Mouse (Mus musculus) thymus, adult 18-20 months (tissue): ENCODE data around the gene Kif1c.
A peak's percentile ranks its signal among the peaks of the same experiment; 100 is the strongest.

Experiments
- DNase-seq, 2 experiments: peaks; one replicate each; pipeline ENCODE4 v3.0.0; 2022; ENCODE audit warnings: mixed read lengths in 2 of 2

Kif1c gene

GRCm38 (mm10) chr11:70699051-70699450 lies 1.3 kb upstream of the Kif1c start:
- no peak for DNase-seq

DNA sequence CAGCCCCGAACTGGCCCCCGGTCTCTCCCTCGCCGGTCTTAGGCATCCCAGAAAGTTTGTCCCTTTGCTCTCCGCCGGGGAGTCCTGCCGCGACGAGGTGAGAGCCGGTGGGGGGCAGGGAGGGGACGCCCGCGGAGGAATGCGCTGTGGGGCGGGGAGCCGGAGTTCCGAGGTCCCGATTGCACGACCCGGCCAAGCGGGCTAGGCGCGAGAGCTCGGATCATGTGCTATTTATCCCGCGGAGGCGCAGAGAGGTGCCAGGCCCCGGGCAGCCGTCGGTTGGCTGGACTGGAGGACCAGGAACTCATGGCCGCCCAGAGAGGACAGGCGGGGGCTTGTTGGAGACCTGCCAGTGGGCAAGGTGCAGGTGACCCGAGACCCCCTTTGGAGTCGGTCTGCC lies 265 bp downstream of the Kif1c start:
- DNase-seq, result peak; percentile 41 to 58

DNA sequence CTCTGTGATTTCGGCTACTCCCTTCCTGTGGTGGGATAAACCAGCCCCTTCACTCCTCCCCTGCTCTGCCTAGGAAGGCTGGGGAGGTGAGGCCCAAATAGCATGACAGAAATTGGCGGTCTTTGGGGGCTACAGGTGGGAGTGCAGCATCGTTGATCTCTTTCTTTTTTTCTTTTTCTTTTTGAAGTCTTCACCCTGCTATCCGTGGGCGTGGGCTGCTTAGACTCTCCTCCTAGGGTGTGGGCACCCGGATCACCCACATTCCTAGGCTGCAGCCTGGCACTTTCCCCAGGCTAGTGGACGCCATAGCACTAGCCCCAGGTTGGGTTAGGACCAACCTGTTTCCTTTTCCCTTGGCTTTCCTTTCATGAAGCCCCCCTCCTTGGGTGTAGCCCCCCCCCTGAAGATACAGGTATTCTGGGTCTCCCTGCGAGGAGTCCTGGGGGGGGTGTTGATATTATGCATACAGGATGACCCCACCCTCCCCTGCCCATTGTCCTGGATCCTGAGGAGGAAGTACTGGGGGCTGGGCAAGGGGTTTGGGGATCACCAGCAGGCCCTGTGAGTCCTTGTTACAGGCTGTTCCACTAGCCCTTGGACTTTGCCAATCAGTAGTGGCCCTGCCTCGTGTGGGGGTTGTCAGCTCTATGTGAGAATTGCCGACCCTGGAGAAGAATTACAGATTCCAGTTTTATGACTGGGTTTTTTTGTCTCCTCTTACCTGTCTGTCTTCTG lies 1.0 kb downstream of the Kif1c start:
- no peak for DNase-seq

GRCm38 (mm10) chr11:70701984-70702733 lies 1.8 kb downstream of the Kif1c start:
- DNase-seq, result no peak

DNA sequence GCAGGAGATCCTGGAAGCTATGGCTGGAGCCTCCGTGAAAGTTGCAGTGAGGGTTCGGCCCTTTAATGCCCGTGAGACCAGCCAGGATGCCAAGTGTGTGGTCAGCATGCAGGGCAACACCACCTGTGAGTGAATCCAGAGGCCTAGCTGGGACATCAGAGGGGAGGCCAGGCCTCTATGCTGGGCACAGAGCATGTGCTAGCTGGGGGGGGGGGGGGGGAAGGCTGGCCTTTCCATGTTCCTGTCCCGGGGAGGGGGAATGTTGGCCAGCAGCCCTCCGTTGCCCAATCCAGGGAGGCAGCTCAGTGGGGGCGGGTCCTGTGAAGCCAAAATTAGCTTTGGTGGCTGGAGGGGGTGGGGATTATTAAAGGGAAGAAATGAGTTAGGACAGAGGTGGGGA lies 2.4 kb downstream of the Kif1c start:
- no peak for DNase-seq

DNA sequence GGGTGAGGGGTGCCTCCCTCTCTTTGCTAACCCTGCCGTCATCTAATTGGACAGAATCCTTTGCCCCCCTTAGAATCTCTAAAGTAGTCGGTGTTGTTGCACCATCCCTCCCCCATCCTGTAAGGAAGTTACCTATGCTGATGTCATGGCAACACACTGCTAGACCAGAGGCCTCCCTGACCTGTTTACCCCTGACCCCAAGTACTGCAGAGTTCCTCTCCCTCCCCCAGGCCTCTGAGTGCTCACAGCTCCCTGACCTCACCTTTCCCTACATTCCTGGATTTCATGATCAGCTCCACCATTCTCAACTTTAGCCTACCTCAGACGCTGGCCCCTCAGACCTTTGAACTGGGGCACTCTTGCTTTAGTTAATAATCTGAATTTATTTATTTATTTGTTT lies 5.8 kb downstream of the Kif1c start:
- DNase-seq, result no peak

DNA sequence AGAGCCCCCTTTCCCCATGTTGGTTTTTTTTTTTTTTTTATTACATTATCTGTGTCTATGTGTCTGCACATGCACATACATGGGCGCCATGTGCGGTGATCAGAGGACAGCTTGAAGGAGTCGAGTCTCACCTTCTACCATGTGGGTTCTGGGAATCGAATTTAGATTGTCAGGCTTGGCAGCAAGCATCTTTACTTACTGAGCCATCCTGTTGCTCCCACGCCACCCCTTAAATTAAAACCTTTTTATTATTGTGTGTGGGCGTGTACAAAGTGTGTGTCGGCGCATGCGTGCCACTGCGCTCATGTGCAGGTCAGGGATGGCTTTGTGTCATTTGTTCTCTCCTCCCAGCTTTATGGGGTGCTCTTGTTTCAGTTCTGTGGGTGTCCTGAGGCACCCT lies 10.7 kb downstream of the Kif1c start:
- DNase-seq, result no peak

GRCm38 (mm10) chr11:70713222-70713621 lies 12.9 kb downstream of the Kif1c start:
- no peak for DNase-seq

DNA sequence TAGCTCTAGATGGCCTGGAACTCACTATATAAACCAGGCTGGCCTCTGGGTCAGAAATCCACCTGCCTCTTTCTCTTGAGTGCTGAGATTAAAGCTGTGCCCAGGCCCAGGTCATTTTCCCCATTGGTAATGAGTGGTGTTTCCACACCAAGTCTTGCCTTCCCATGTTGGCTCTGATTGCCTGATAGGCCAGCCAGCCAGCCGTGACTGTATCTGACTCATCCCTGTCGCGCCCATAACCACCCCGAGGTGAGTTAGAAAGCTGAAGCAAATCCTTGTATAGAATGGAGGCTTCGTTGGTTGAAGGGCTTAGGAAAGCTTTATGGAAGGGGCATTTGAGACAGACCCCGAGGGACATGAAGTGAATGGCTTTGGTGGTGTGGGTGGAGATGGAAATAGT lies 15.5 kb downstream of the Kif1c start:
- no peak for DNase-seq

DNA sequence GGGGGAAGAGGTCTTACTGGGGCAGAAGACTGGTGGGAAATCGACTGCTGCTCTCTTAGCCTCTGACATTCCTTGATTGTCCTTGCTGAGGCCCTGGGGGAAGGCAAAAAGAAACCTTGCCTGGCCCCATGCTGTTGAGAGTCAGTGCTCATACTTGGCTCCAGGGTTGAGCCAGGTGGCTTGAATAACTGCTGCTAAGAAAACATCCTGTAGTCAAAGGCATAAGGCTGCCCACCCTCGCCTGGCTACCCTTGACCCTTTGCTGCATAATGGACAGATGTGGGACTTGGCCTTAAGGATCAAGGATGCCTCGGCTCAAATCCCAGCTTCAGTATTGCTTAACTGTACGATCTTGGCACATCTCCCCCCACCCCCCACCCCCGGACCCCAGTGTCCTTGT lies 18.1 kb downstream of the Kif1c start:
- no peak for DNase-seq

DNA sequence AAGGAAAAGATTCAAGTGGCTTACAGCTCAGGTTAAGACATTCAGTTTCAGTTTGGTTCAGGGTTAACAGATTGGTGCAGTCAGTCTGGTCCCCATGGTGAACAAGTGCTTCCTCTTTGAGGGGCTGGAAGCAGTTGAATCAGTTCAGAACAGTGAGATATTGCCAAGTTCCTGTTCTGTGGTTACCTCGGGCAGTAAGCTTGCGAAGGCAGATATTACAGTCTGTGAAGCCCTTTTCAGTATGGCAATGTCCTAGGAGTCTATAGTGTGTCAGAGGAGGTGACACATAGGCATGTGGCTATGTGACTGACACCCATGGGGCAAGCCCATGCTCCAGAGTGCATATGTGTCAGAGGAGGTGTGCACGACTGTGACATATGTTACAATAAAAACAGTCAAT lies 20.2 kb downstream of the Kif1c start:
- DNase-seq, result no peak

GRCm38 (mm10) chr11:70721072-70721471 lies 20.7 kb downstream of the Kif1c start:
- DNase-seq, result no peak

GRCm38 (mm10) chr11:70724706-70725105 lies 24.4 kb downstream of the Kif1c start:
- no peak for DNase-seq

DNA sequence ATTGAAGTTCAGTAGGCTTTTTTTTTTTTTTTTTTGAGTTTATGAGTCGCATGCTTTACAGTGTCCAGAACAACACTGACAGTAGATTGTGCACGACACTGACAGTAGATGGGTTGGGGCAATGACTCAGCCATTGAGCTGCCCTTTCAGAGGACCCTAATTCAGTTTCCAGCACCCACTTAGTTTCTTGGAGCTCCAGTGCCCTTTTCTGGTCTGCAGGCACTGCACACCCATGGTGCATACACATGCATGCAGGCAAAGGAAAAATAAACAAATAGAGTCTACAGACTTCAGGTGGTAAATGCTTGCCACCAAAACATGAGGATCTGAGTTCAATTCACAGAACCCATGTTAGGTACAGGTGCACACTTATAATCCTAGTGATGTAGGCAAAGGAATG lies 26.2 kb downstream of the Kif1c start:
- DNase-seq, result no peak

- no peak for DNase-seq
These were observed 27.0 kb downstream of the Kif1c start for GRCm38 (mm10) chr11:70727385-70727784.

GRCm38 (mm10) chr11:70730427-70731038 lies 30.2 kb downstream of the Kif1c start:
- no peak for DNase-seq

GRCm38 (mm10) chr11:70731178-70731577 lies 30.8 kb downstream of the Kif1c start:
- no peak for DNase-seq

GRCm38 (mm10) chr11:70733256-70733655 lies 32.9 kb downstream of the Kif1c start:
- DNase-seq, result no peak

- no peak for DNase-seq
These were observed 37.4 kb downstream of the Kif1c start for GRCm38 (mm10) chr11:70737749-70738148.

DNA sequence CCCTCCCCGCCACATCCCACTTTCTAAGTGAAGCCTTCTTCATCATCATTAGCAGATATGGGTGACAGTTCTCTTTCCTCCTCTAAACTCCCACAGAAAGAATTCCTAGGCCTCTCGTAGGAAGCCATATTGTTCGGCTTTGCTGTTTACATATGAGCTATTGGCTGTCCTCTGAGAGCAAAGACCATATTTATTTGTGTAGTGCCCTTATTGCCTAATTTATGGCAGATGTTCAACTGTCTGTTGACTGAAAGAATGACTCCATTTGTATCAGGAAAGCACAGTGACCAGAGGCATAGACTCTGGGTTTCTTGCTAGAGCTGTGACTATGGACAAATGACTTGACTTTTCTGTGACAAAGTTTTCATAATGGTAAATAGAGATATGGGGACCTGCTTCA lies 41.3 kb downstream of the Kif1c start:
- no peak for DNase-seq

DNA sequence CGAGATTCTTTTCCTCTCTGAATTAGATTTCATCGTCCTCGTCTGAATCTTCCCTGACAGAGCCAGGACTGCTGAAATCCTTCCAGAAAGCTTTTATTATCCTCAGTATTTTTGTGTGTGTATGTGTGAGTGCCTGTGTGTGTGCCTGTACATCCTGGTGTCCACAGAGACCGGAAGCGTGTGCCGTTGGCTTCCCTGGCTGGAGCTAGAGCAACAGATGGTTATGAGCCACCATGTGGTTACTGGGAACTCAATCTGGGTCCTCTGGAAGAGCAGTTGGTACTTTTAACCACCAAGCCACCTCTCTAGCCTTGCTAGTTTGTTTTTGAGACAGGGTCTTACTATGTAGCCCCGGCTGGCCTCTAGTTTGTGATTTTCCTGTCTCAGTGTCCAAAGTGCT lies 41.8 kb downstream of the Kif1c start:
- DNase-seq, result no peak

DNA sequence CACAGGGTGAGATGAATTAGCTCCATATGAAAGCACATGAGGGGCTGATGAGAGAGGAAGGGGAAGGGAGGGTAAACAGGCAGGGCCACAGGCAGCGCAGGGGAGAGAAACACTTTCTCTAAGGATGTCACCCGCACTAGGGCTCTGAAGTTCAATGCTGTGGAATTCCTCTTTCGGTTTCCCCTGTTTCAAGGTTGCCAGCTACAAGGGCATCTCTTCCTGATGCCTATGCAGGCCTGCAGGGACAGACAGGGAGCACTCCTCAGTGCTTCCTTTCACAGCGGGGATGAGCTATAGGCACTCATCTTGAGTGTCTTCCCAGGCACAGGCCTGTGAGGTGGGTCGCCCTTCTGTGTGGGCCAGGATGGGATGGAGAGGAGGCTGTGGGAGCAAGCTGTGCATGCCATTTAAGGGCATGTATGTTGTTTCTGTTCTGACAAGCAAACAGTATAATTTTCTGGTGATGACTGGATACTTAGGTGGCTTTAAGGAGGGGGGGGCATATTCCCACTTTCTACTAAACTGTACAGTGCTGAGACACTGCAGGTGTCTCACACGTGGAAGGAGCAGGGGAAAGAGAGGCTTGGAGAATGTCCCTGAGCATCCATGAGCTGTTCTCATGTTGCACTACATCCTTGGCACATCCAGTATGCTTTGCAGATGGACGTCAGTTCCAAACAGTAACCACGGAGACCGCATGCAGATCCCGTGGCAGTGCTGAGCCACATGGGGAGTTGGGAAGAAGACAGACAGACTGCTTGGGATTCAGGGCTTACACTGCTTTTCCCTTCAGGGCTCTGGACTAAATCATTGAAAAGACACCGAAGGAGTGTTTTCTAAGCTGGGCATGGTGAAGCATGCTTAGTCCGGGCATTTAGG lies 42.5 kb downstream of the Kif1c start:
- no peak for DNase-seq

DNA sequence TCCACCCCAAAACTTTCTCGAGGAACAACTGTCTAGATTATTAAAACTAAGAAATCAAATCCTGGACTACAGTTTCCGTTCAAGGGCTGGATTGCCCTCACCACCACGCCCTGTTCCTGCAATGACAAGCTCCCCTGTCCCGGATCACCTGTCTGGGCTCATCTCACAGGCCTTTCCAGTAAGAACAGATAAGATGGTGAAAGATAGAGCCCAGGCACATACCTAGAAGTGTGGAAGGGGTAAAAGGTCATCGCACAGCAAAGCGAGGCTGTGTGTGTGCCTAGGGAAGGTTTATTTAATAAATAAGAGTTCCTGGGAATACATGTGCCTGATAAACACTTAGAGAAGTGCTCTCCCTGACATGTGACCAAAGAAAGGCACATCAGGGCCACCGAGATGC lies 45.3 kb downstream of the Kif1c start:
- no peak for DNase-seq
